Mouse (Mus musculus) lung, adult 2 months (tissue): ENCODE data around the gene Noxo1.

Experiments used
- CTCF ChIP-seq: fragments of 200-500 bp; IDR thresholded peaks from 2 replicates; pipeline ENCODE4 v1.5.1; 2011; ENCODE audit warnings: mild to moderate bottlenecking, low read length, control low read depth; ENCODE audit not compliant: insufficient read depth
- POLR2A ChIP-seq: fragments of 200-500 bp; IDR thresholded peaks from 2 replicates; pipeline ENCODE4 v1.6.1; 2011; ENCODE audit warnings: low read depth, mild to moderate bottlenecking, control low read depth, low read length, borderline replicate concordance; ENCODE audit errors: extremely low read depth

- TF ChIP-seq CTCF (no peak), POLR2A (peak; percentile 93; the same call in 1 of the 2 replicates)
Measured at GRCm38 (mm10) chr17:24736330-24737051, 40.5 kb downstream of the Noxo1 start, which contains the start of gene Msrb1.
